Mouse (Mus musculus) midbrain, postnatal 0 days (tissue): ENCODE data around the gene Fads2. TPM values are rescaled to one million over a fixed set of nuclear protein-coding genes. Genes with fewer than 3 reads are reported as not detected.

Source experiments
- ATAC-seq: fragments of 200-750 bp; cut with Nextera tagmentation; 2 replicates; pipeline ENCODE4 v1.8.0; 2017; ENCODE audit warnings: moderate number of reproducible peaks, mild to moderate bottlenecking, moderate TSS enrichment, moderate library complexity; ENCODE audit not compliant: low FRiP score
- DNase-seq: peaks from one replicate; pipeline ENCODE4 v3.0.0-alpha.2; 2015; ENCODE audit warnings: low spot score
- H3K27ac ChIP-seq: fragments of 300-500 bp; sonication (generic); 2 replicates; pipeline ENCODE4 v1.5.1; 2014; ENCODE audit warnings: low read depth, mild to moderate bottlenecking, low read length, mixed read lengths
- H3K27me3 ChIP-seq: fragments of 300-500 bp; sonication (generic); 2 replicates; pipeline ENCODE4 v1.6.1; 2014; ENCODE audit warnings: low read length, control low read depth, mixed read lengths; ENCODE audit not compliant: insufficient read depth
- H3K36me3 ChIP-seq: fragments of 300-500 bp; sonication (generic); 2 replicates; pipeline ENCODE4 v1.6.1; 2014; ENCODE audit warnings: low read length, control low read depth, mixed read lengths; ENCODE audit not compliant: insufficient read depth
- H3K4me1 ChIP-seq: fragments of 300-500 bp; sonication (generic); 2 replicates; pipeline ENCODE4 v1.6.1; 2014; ENCODE audit warnings: mild to moderate bottlenecking, control low read depth, antibody characterized with exemption, low read length, mixed read lengths; ENCODE audit not compliant: insufficient read depth
- H3K4me2 ChIP-seq: fragments of 300-500 bp; sonication (generic); 2 replicates; pipeline ENCODE4 v1.6.1; 2014; ENCODE audit warnings: low read depth, mild to moderate bottlenecking, low read length, mixed read lengths; ENCODE audit not compliant: poor library complexity, severe bottlenecking
- H3K4me3 ChIP-seq: fragments of 300-500 bp; sonication (generic); 2 replicates; pipeline ENCODE4 v1.5.1; 2014; ENCODE audit warnings: low read depth, mild to moderate bottlenecking, low read length, moderate library complexity
- H3K9ac ChIP-seq: fragments of 300-500 bp; sonication (generic); replicated peaks from 2 replicates; pipeline ENCODE4 v1.6.1; 2014; ENCODE audit warnings: mild to moderate bottlenecking, low read length, moderate library complexity, mixed read lengths; ENCODE audit not compliant: poor library complexity, severe bottlenecking
- H3K9me3 ChIP-seq: fragments of 300-500 bp; sonication (generic); 2 replicates; pipeline ENCODE4 v1.6.1; 2016; ENCODE audit warnings: low read length, control low read depth
- CTCF ChIP-seq: IDR thresholded peaks from 2 replicates; pipeline ENCODE4 v1.5.1; 2016; ENCODE audit warnings: antibody characterized with exemption, mild to moderate bottlenecking
- WGBS: fragments of 180-500 bp; shearing (Covaris S2); extraction: QIAGEN DNeasy Blood & Tissue Kit; methylation state at CpG from one replicate; pipeline ENCODE4 v1.1.7; 2014; 5-methylcytosine and 5-hydroxymethylcytosine counted together
- polyA plus RNA-seq: library from polyadenylated mRNA; unstranded; fragments of >200 nt; fragmentation: Nextera tagmentation; extraction: Ambion mirVana; gene quantifications from 2 replicates; pipeline ENCODE4 v1.2.1, GENCODE M21; 2015
- total RNA-seq: library from RNA; depleted of rRNA; stranded (reverse); fragments of >200 nt; gene quantifications from 2 replicates; pipeline ENCODE4 v1.2.3, GENCODE M21; 2014

Gene Fads2
- total and polyA plus RNA-seq, 2 experiments from 2014 or later, result 260 to 306 TPM

GRCm38 (mm10) chr19:10062292-10062691 is 39.3 kb downstream of the Fads2 start:
- Histone ChIP-seq H3K9ac (no peak overlapping the region), H3K4me2 (no peak overlapping the region), H3K27me3 (no peaks in the 10 kb centered on the region), H3K27ac (no peak overlapping the region), H3K9me3 (no peaks in the 10 kb centered on the region), H3K4me1 (no peaks in the 10 kb centered on the region; the same call in 1 of the 2 replicates), H3K4me3 (no peak overlapping the region), H3K36me3 (peaks cover 66% of the 10 kb centered on the region)
- DNase-seq (no peak), ATAC-seq (no peak)
- WGBS, result 91% methylated on average over 8 of the region's 8 CpGs
- TF ChIP-seq CTCF, result no peak

GRCm38 (mm10) chr19:10061624-10062023 is 39.9 kb downstream of the Fads2 start:
- ATAC-seq, result no peak
- no peak for DNase-seq
- no peak overlapping the region for H3K4me3 ChIP-seq
- H3K27ac ChIP-seq, result no peak overlapping the region
- no peaks in the 10 kb centered on the region; the same call in 1 of the 2 replicates for H3K4me1 ChIP-seq
- H3K27me3 ChIP-seq, result no peaks in the 10 kb centered on the region
- peaks cover 64% of the 10 kb centered on the region for H3K36me3 ChIP-seq
- TF ChIP-seq CTCF, result no peak
- H3K9ac ChIP-seq, result no peak overlapping the region
- no peak overlapping the region for H3K4me2 ChIP-seq
- no peaks in the 10 kb centered on the region for H3K9me3 ChIP-seq
- WGBS, result 94% methylated on average over 2 of the region's 2 CpGs

GRCm38 (mm10) chr19:10060783-10061590 is 40.6 kb downstream of the Fads2 start:
- Histone ChIP-seq H3K4me2 (no peak overlapping the region), H3K36me3 (peaks cover 66% of the 10 kb centered on the region)
- no peak for ATAC-seq

GRCm38 (mm10) chr19:10059911-10060567 is 41.5 kb downstream of the Fads2 start:
- Histone ChIP-seq H3K9ac (no peak overlapping the region), H3K9me3 (no peaks in the 10 kb centered on the region), H3K36me3 (peaks cover 67% of the 10 kb centered on the region), H3K27me3 (no peaks in the 10 kb centered on the region), H3K27ac (peak overlapping the region; percentile 27), H3K4me2 (no peak overlapping the region), H3K4me1 (no peaks in the 10 kb centered on the region; the same call in 1 of the 2 replicates), H3K4me3 (no peak overlapping the region)
- ATAC-seq, result peak; percentile 59
- TF ChIP-seq CTCF, result peak; percentile 93
- 51% methylated on average over 10 of the region's 10 CpGs for WGBS
- DNase-seq, result peak; percentile 77

More at GRCm38 (mm10) chr19:10060783-10061590, 40.6 kb downstream of the Fads2 start:
- H3K27me3 ChIP-seq, result no peaks in the 10 kb centered on the region
- no peak for TF ChIP-seq CTCF
- H3K4me1 ChIP-seq, result no peaks in the 10 kb centered on the region; the same call in 1 of the 2 replicates
- no peak overlapping the region for H3K9ac ChIP-seq
- 41% methylated on average over 8 of the region's 8 CpGs for WGBS
- H3K4me3 ChIP-seq, result no peak overlapping the region
- H3K27ac ChIP-seq, result peak overlapping the region; percentile 57
- no peaks in the 10 kb centered on the region for H3K9me3 ChIP-seq
- no peak for DNase-seq

- TF ChIP-seq CTCF, result no peak
- 49% methylated on average over 9 of the region's 9 CpGs for WGBS
- ATAC-seq (no peak), DNase-seq (no peak)
- Histone ChIP-seq H3K4me2 (no peak overlapping the region), H3K9me3 (no peaks in the 10 kb centered on the region), H3K27ac (no peak overlapping the region), H3K9ac (no peak overlapping the region), H3K36me3 (peaks cover 67% of the 10 kb centered on the region), H3K4me3 (no peak overlapping the region), H3K27me3 (no peaks in the 10 kb centered on the region), H3K4me1 (no peaks in the 10 kb centered on the region; the same call in 1 of the 2 replicates)
Measured at GRCm38 (mm10) chr19:10058876-10059427, 42.6 kb downstream of the Fads2 start.
